Mouse (Mus musculus) heart, embryonic 15.5 days (tissue): ENCODE results near the gene Cdc42bpg. TPM values are rescaled to one million over a fixed set of nuclear protein-coding genes. Genes with fewer than 3 reads are reported as not detected.

Source experiments
- ATAC-seq: fragments of 200-750 bp; cut with Nextera tagmentation; replicated peaks from 2 replicates; pipeline ENCODE4 v1.8.0; 2017; ENCODE audit warnings: low read depth, moderate TSS enrichment; ENCODE audit not compliant: insufficient number of reproducible peaks, insufficient read depth, low FRiP score
- H3K27ac ChIP-seq: fragments of 300-500 bp; sonication (generic); 2 replicates; pipeline ENCODE4 v1.5.1; 2015; ENCODE audit warnings: mild to moderate bottlenecking, inconsistent platforms
- H3K27me3 ChIP-seq: fragments of 300-500 bp; sonication (generic); 2 replicates; pipeline ENCODE4 v1.6.1; 2015; ENCODE audit warnings: inconsistent platforms
- H3K36me3 ChIP-seq: fragments of 300-500 bp; sonication (generic); 2 replicates; pipeline ENCODE4 v1.6.1; 2015; ENCODE audit warnings: mild to moderate bottlenecking, inconsistent platforms
- H3K4me1 ChIP-seq: fragments of 300-500 bp; sonication (generic); replicated peaks from 2 replicates; pipeline ENCODE4 v1.6.1; 2015; ENCODE audit warnings: inconsistent platforms
- H3K4me2 ChIP-seq: fragments of 300-500 bp; sonication (generic); 2 replicates; pipeline ENCODE4 v1.6.1; 2015; ENCODE audit warnings: inconsistent platforms, mild to moderate bottlenecking, moderate library complexity
- H3K4me3 ChIP-seq: fragments of 300-500 bp; sonication (generic); 2 replicates; pipeline ENCODE4 v1.5.1; 2015; ENCODE audit warnings: mild to moderate bottlenecking, inconsistent platforms
- H3K9ac ChIP-seq: fragments of 300-500 bp; sonication (generic); 2 replicates; pipeline ENCODE4 v1.6.1; 2015; ENCODE audit warnings: mild to moderate bottlenecking, inconsistent platforms
- H3K9me3 ChIP-seq: fragments of 300-500 bp; sonication (generic); replicated peaks from 2 replicates; pipeline ENCODE4 v1.6.1; 2016; ENCODE audit warnings: inconsistent platforms
- WGBS: fragments of 180-500 bp; shearing (Covaris S2); methylation state at CpG from one replicate; pipeline ENCODE4 v1.1.7; 2015; ENCODE audit warnings: mixed read lengths; 5-methylcytosine and 5-hydroxymethylcytosine counted together
- polyA plus RNA-seq: library from polyadenylated mRNA; unstranded; fragments of >200 nt; fragmentation: Nextera tagmentation; extraction: Ambion mirVana; gene quantifications from 2 replicates; pipeline ENCODE4 v1.2.1, GENCODE M21; 2015

Cdc42bpg gene
- polyA plus RNA-seq, 1 experiment from 2014 or later, result 0.30 TPM

- no peak for ATAC-seq
- H3K9ac ChIP-seq, result no peak overlapping the region
- no peaks in the 10 kb centered on the region for H3K27me3 ChIP-seq
- no peaks in the 10 kb centered on the region for H3K36me3 ChIP-seq
- H3K4me2 ChIP-seq, result no peak overlapping the region
- H3K4me3 ChIP-seq, result no peak overlapping the region
- H3K4me1 ChIP-seq, result peaks cover 10% of the 10 kb centered on the region
- H3K27ac ChIP-seq, result no peak overlapping the region
- H3K9me3 ChIP-seq, result no peaks in the 10 kb centered on the region
- WGBS, result 82% methylated on average over 7 of the region's 7 CpGs
Measured at GRCm38 (mm10) chr19:6268670-6269132, 37.6 kb upstream of the Cdc42bpg start.

GRCm38 (mm10) chr19:6269798-6270475 lies 36.3 kb upstream of the Cdc42bpg start:
- Histone ChIP-seq H3K36me3 (no peaks in the 10 kb centered on the region), H3K4me3 (no peak overlapping the region), H3K4me2 (no peak overlapping the region), H3K9me3 (no peaks in the 10 kb centered on the region), H3K9ac (no peak overlapping the region), H3K27me3 (no peaks in the 10 kb centered on the region), H3K4me1 (peaks cover 10% of the 10 kb centered on the region), H3K27ac (no peak overlapping the region)
- 87% methylated on average over 8 of the region's 8 CpGs for WGBS
- ATAC-seq, result no peak

DNA sequence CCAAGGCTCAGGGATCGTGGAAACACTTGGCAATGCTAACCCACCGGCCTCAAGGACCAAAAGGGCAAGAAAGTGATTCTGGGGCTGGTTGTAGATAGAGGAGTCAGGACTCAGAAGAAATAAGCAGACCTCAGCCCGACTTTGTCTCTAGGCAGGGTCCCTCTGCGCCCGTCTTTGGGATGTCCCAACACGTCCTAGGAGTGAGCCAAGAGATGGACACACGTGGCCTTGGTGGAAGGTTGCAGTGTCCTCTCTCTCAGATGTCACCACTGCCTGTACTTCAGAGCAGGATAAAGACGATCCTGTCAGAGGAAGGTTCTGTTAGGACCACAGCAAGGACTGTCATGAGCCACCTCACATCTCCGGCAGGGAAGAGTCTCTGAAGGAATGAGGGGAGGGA lies 35.6 kb upstream of the Cdc42bpg start:
- no peak for ATAC-seq
- no peak overlapping the region for H3K4me2 ChIP-seq
- WGBS, result 55% methylated on average over 9 of the region's 9 CpGs
- H3K4me1 ChIP-seq, result peaks cover 16% of the 10 kb centered on the region
- H3K27me3 ChIP-seq, result no peaks in the 10 kb centered on the region
- no peaks in the 10 kb centered on the region for H3K36me3 ChIP-seq
- H3K9ac ChIP-seq, result no peak overlapping the region
- no peaks in the 10 kb centered on the region for H3K9me3 ChIP-seq
- no peak overlapping the region for H3K27ac ChIP-seq
- no peak overlapping the region for H3K4me3 ChIP-seq

DNA sequence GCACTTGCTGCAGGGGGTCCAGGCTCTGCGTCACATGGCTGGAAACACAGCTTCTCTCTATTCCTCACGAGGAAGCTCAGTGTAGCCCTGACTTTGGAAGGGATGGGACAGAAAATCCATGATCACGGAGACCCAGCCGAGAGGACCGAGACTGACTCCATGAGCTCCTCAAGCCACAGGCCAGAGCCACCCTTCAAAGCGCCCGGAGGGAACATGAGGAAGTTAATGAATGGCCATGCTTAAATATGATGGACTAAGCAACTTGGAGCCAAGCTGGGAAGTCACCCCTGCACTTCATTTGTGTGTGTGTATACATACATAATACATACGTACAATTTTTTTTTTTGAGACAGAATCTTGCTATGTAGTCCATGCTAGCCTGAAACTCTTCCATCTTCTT lies 35.0 kb upstream of the Cdc42bpg start:
- H3K9me3 ChIP-seq, result no peaks in the 10 kb centered on the region
- WGBS, result 50% methylated on average over 8 of the region's 8 CpGs
- no peak overlapping the region for H3K4me3 ChIP-seq
- H3K27ac ChIP-seq, result no peak overlapping the region
- H3K4me1 ChIP-seq, result peaks cover 21% of the 10 kb centered on the region
- no peak for ATAC-seq
- no peak overlapping the region for H3K9ac ChIP-seq
- H3K4me2 ChIP-seq, result no peak overlapping the region
- H3K27me3 ChIP-seq, result no peaks in the 10 kb centered on the region
- H3K36me3 ChIP-seq, result no peaks in the 10 kb centered on the region

- no peak for ATAC-seq
- no peaks in the 10 kb centered on the region for H3K36me3 ChIP-seq
- 76% methylated on average over 7 of the region's 7 CpGs for WGBS
- H3K4me2 ChIP-seq, result no peak overlapping the region
- H3K9ac ChIP-seq, result no peak overlapping the region
- H3K9me3 ChIP-seq, result no peaks in the 10 kb centered on the region
- peaks cover 23% of the 10 kb centered on the region for H3K4me1 ChIP-seq
- no peaks in the 10 kb centered on the region for H3K27me3 ChIP-seq
- H3K27ac ChIP-seq, result no peak overlapping the region
- H3K4me3 ChIP-seq, result no peak overlapping the region
Measured at GRCm38 (mm10) chr19:6272053-6272452, 34.2 kb upstream of the Cdc42bpg start.

DNA sequence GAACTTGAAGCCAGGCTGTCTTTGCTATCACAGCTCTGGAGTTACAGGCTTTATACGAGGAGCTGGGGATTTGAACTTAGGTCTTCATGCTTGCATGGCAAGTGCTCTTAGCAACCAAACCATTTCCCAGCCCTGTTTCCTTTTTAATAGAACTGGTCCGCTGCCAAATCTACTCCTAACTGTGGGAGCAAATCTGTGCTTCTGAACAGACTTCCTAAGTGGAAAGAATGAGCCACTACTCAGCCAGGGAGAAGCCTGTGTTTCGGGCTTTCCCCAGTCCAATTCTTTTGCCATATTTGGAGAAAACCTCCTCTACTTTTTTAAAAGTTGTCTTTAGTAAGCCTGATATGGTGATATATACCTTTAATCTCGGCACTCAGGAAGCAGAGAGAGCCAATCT lies 33.5 kb upstream of the Cdc42bpg start:
- Histone ChIP-seq H3K4me2 (no peak overlapping the region), H3K4me3 (no peak overlapping the region), H3K9ac (no peak overlapping the region), H3K27ac (peak overlapping the region; percentile 50; the same call in 1 of the 2 replicates), H3K27me3 (no peaks in the 10 kb centered on the region), H3K36me3 (no peaks in the 10 kb centered on the region), H3K4me1 (peaks cover 26% of the 10 kb centered on the region), H3K9me3 (no peaks in the 10 kb centered on the region)
- 57% methylated on average over 4 of the region's 4 CpGs for WGBS
- no peak for ATAC-seq

- WGBS, result 84% methylated on average over 4 of the region's 4 CpGs
- peak overlapping the region; percentile 50; the same call in 1 of the 2 replicates for H3K27ac ChIP-seq
Measured at GRCm38 (mm10) chr19:6273592-6273991, 32.7 kb upstream of the Cdc42bpg start.

GRCm38 (mm10) chr19:6273998-6274608 lies 32.2 kb upstream of the Cdc42bpg start:
- Histone ChIP-seq H3K36me3 (no peaks in the 10 kb centered on the region), H3K4me1 (peaks cover 36% of the 10 kb centered on the region), H3K4me2 (no peak overlapping the region), H3K27me3 (no peaks in the 10 kb centered on the region), H3K9me3 (no peaks in the 10 kb centered on the region), H3K9ac (no peak overlapping the region), H3K4me3 (no peak overlapping the region), H3K27ac (no peak overlapping the region)
- ATAC-seq, result no peak
- 83% methylated on average over 13 of the region's 13 CpGs for WGBS

More at GRCm38 (mm10) chr19:6273592-6273991, 32.7 kb upstream of the Cdc42bpg start:
- Histone ChIP-seq H3K9ac (no peak overlapping the region), H3K9me3 (no peaks in the 10 kb centered on the region), H3K4me2 (no peak overlapping the region), H3K27me3 (no peaks in the 10 kb centered on the region), H3K4me3 (no peak overlapping the region), H3K36me3 (no peaks in the 10 kb centered on the region), H3K4me1 (peaks cover 31% of the 10 kb centered on the region)
- no peak for ATAC-seq

- ATAC-seq, result 0 out of 2 replicates have a peak, but pooled peaks have one; percentile 0
- peaks cover 54% of the 10 kb centered on the region for H3K4me1 ChIP-seq
- H3K4me3 ChIP-seq, result peak overlapping the region; percentile 75
- peak overlapping the region; percentile 79 for H3K27ac ChIP-seq
- H3K27me3 ChIP-seq, result no peaks in the 10 kb centered on the region
- H3K36me3 ChIP-seq, result peaks cover 6% of the 10 kb centered on the region; the same call in 1 of the 2 replicates
- WGBS, result 9% methylated on average over 15 of the region's 15 CpGs
- H3K9ac ChIP-seq, result peak overlapping the region; percentile 66
- peak overlapping the region; percentile 98 for H3K4me2 ChIP-seq
- H3K9me3 ChIP-seq, result no peaks in the 10 kb centered on the region
Measured at GRCm38 (mm10) chr19:6275740-6276389, 30.4 kb upstream of the Cdc42bpg start.

- Histone ChIP-seq H3K27ac (peak within 1 kb of the TSS; percentile 79), H3K4me1 (peaks cover 60% of the 10 kb centered on the region), H3K4me3 (peak within 1 kb of the TSS; percentile 75), H3K9me3 (no peaks in the 10 kb centered on the region), H3K36me3 (peaks cover 14% of the 10 kb centered on the region), H3K27me3 (no peaks in the 10 kb centered on the region), H3K4me2 (peak within 1 kb of the TSS; percentile 98), H3K9ac (peak within 1 kb of the TSS; percentile 83)
- under 1% methylated on average over 101 of the region's 106 CpGs for WGBS
- ATAC-seq, result peak; percentile 92
Measured at GRCm38 (mm10) chr19:6276426-6277421, 29.5 kb upstream of the Cdc42bpg start, which contains the start of gene Ehd1. Ehd1 (plus strand) TSS chr19:6276725.
